Mouse (Mus musculus) embryonic facial prominence, embryonic 11.5 days (tissue): ENCODE measurements around the gene Pif1. TPM values are rescaled to one million over a fixed set of nuclear protein-coding genes. Genes with fewer than 3 reads are reported as not detected.

Source experiments
- ATAC-seq: fragments of 200-750 bp; cut with Nextera tagmentation; replicated peaks from 2 replicates; pipeline ENCODE4 v1.8.0; 2017; ENCODE audit warnings: low read depth; ENCODE audit not compliant: insufficient number of reproducible peaks, low FRiP score, low TSS enrichment
- DNase-seq: peaks from one replicate; pipeline ENCODE4 v3.0.0-alpha.2; 2015; ENCODE audit warnings: low spot score
- H3K27ac ChIP-seq: fragments of 300-500 bp; sonication (generic); replicated peaks from 2 replicates; pipeline ENCODE4 v1.5.1; 2014; ENCODE audit warnings: mild to moderate bottlenecking, low read depth, low read length, control low read depth
- H3K27me3 ChIP-seq: fragments of 300-500 bp; sonication (generic); 2 replicates; pipeline ENCODE4 v1.6.1; 2014; ENCODE audit warnings: mild to moderate bottlenecking, low read length, moderate library complexity, mixed read lengths; ENCODE audit not compliant: control insufficient read depth, insufficient read depth
- H3K36me3 ChIP-seq: fragments of 300-500 bp; sonication (generic); replicated peaks from 2 replicates; pipeline ENCODE4 v1.6.1; 2014; ENCODE audit warnings: low read depth, mild to moderate bottlenecking, low read length, moderate library complexity, mixed read lengths; ENCODE audit not compliant: control insufficient read depth, insufficient read depth
- H3K4me1 ChIP-seq: fragments of 300-500 bp; sonication (generic); 2 replicates; pipeline ENCODE4 v1.6.1; 2014; ENCODE audit warnings: low read length, mixed read lengths; ENCODE audit not compliant: control insufficient read depth, insufficient read depth
- H3K4me2 ChIP-seq: fragments of 300-500 bp; sonication (generic); 2 replicates; pipeline ENCODE4 v1.6.1; 2014; ENCODE audit warnings: low read depth, mild to moderate bottlenecking, control low read depth, low read length, moderate library complexity
- H3K4me3 ChIP-seq: fragments of 300-500 bp; sonication (generic); 2 replicates; pipeline ENCODE4 v1.5.1; 2014; ENCODE audit warnings: low read depth, low read length, control low read depth
- H3K9ac ChIP-seq: fragments of 300-500 bp; sonication (generic); replicated peaks from 2 replicates; pipeline ENCODE4 v1.6.1; 2014; ENCODE audit warnings: mild to moderate bottlenecking, control low read depth, low read length
- H3K9me3 ChIP-seq: fragments of 300-500 bp; sonication (generic); replicated peaks from 2 replicates; pipeline ENCODE4 v1.6.1; 2016; ENCODE audit warnings: mild to moderate bottlenecking, low read length, inconsistent platforms, mixed read lengths; ENCODE audit not compliant: control insufficient read depth
- WGBS: fragments of 180-500 bp; shearing (Covaris S2); extraction: QIAGEN DNeasy Blood & Tissue Kit; methylation state at CpG from one replicate; pipeline ENCODE4 v1.1.7; 2014; 5-methylcytosine and 5-hydroxymethylcytosine counted together
- polyA plus RNA-seq: library from polyadenylated mRNA; unstranded; fragments of >200 nt; fragmentation: Nextera tagmentation; extraction: Ambion mirVana; gene quantifications from 2 replicates; pipeline ENCODE4 v1.2.1, GENCODE M21; 2014

Pif1 gene
- 9.7 and 10.4 TPM in 2 replicates for polyA plus RNA-seq

- WGBS, result 7% methylated on average over 28 of the region's 28 CpGs
- Histone ChIP-seq H3K27ac (peak within 1 kb of the TSS; percentile 43; the same call in 1 of the 2 replicates), H3K4me1 (peaks cover 6% of the 10 kb centered on the region), H3K36me3 (no peaks in the 10 kb centered on the region; the same call in 1 of the 2 replicates), H3K4me3 (peak within 1 kb of the TSS; percentile 72), H3K27me3 (no peaks in the 10 kb centered on the region), H3K9ac (peak within 1 kb of the TSS; percentile 80), H3K4me2 (peak within 1 kb of the TSS; percentile 95), H3K9me3 (no peaks in the 10 kb centered on the region)
- DNase-seq (peak; percentile 95), ATAC-seq (peak; percentile 60)
Observed at GRCm38 (mm10) chr9:65586406-65587269, at the start of gene Pif1. Gene Pif1 (plus strand): TSS chr9:65587160.

GRCm38 (mm10) chr9:65537901-65538630, 48.9 kb upstream of the Pif1 start:
- ATAC-seq, result no peak
- no peaks in the 10 kb centered on the region for H3K27me3 ChIP-seq
- 84% methylated on average over 8 of the region's 8 CpGs for WGBS
- no peak overlapping the region for H3K4me2 ChIP-seq
- no peaks in the 10 kb centered on the region for H3K9me3 ChIP-seq
- no peak overlapping the region for H3K4me3 ChIP-seq
- no peak overlapping the region for H3K27ac ChIP-seq
- DNase-seq, result no peak
- no peaks in the 10 kb centered on the region for H3K36me3 ChIP-seq
- H3K9ac ChIP-seq, result no peak overlapping the region
- no peaks in the 10 kb centered on the region for H3K4me1 ChIP-seq

- H3K9me3 ChIP-seq, result no peaks in the 10 kb centered on the region
- H3K36me3 ChIP-seq, result no peaks in the 10 kb centered on the region
- no peaks in the 10 kb centered on the region for H3K27me3 ChIP-seq
- no peak overlapping the region for H3K4me2 ChIP-seq
- H3K27ac ChIP-seq, result no peak overlapping the region
- no peak for DNase-seq
- WGBS, result 84% methylated on average over 9 of the region's 9 CpGs
- ATAC-seq, result no peak
- no peak overlapping the region for H3K4me3 ChIP-seq
- no peak overlapping the region for H3K9ac ChIP-seq
- H3K4me1 ChIP-seq, result no peaks in the 10 kb centered on the region
Observed at GRCm38 (mm10) chr9:65539697-65540096, 47.3 kb upstream of the Pif1 start.

- Histone ChIP-seq H3K9me3 (no peaks in the 10 kb centered on the region), H3K4me2 (no peak overlapping the region), H3K4me1 (no peaks in the 10 kb centered on the region), H3K4me3 (no peak overlapping the region), H3K36me3 (no peaks in the 10 kb centered on the region), H3K27me3 (no peaks in the 10 kb centered on the region), H3K27ac (no peak overlapping the region), H3K9ac (no peak overlapping the region)
- WGBS, result 70% methylated on average over 13 of the region's 13 CpGs
- no peak for ATAC-seq
- DNase-seq, result no peak
Observed at GRCm38 (mm10) chr9:65541126-65542068, 45.6 kb upstream of the Pif1 start.

- no peaks in the 10 kb centered on the region for H3K4me1 ChIP-seq
- H3K4me2 ChIP-seq, result no peak overlapping the region
- no peak overlapping the region for H3K9ac ChIP-seq
- ATAC-seq (no peak), DNase-seq (no peak)
- H3K27me3 ChIP-seq, result no peaks in the 10 kb centered on the region
- no peaks in the 10 kb centered on the region for H3K9me3 ChIP-seq
- H3K27ac ChIP-seq, result no peak overlapping the region
- H3K36me3 ChIP-seq, result no peaks in the 10 kb centered on the region
- no peak overlapping the region for H3K4me3 ChIP-seq
- 82% methylated on average over 7 of the region's 7 CpGs for WGBS
Observed at GRCm38 (mm10) chr9:65542111-65542524, 44.8 kb upstream of the Pif1 start.

- H3K4me3 ChIP-seq, result no peak overlapping the region
- no peak overlapping the region for H3K4me2 ChIP-seq
- H3K4me1 ChIP-seq, result peaks cover 3% of the 10 kb centered on the region; the same call in 1 of the 2 replicates
- H3K9me3 ChIP-seq, result no peaks in the 10 kb centered on the region
- no peaks in the 10 kb centered on the region for H3K36me3 ChIP-seq
- no peak overlapping the region for H3K27ac ChIP-seq
- no peak overlapping the region for H3K9ac ChIP-seq
- ATAC-seq, result no peak
- no peaks in the 10 kb centered on the region for H3K27me3 ChIP-seq
- WGBS, result 74% methylated on average over 10 of the region's 10 CpGs
- no peak for DNase-seq
Observed at GRCm38 (mm10) chr9:65545635-65546412, 41.1 kb upstream of the Pif1 start.

- H3K4me1 ChIP-seq, result peaks cover 5% of the 10 kb centered on the region; the same call in 1 of the 2 replicates
- no peak overlapping the region for H3K4me3 ChIP-seq
- H3K27me3 ChIP-seq, result no peaks in the 10 kb centered on the region
- H3K9ac ChIP-seq, result no peak overlapping the region
- no peak overlapping the region for H3K27ac ChIP-seq
- WGBS, result 67% methylated on average over 4 of the region's 4 CpGs
- no peak for DNase-seq
- no peaks in the 10 kb centered on the region for H3K9me3 ChIP-seq
- no peak for ATAC-seq
- H3K36me3 ChIP-seq, result no peaks in the 10 kb centered on the region
- no peak overlapping the region for H3K4me2 ChIP-seq
Observed at GRCm38 (mm10) chr9:65546413-65546695, 40.6 kb upstream of the Pif1 start.
